Mouse (Mus musculus): ENCODE measurements at regions not wholly inside any gene's neighbourhood (a gene's known extent, or its start where the extent isn't known, plus 50 kb on each side); places are given as distances from the start of the nearest gene placed in this dataset.

- TF ChIP-seq CTCF (IDR thresholded peaks at IDR 0.05; ENCODE audit: borderline replicate concordance, control insufficient read depth, extremely low read depth, insufficient read depth, low read length, poor library complexity), result no peak
- no peak for TF ChIP-seq POLR2A (IDR thresholded peaks at IDR 0.05; ENCODE audit: control insufficient read depth, extremely low read depth, insufficient read depth, low read length, poor library complexity)
Measured at GRCm38 (mm10) chr4:150745529-150746429, 93.8 kb upstream of the Slc45a1 start.
